Mouse (Mus musculus): ENCODE data around the gene Map3k5.

GRCm38 (mm10) chr10:20023524-20023923 is 89.3 kb downstream of the Map3k5 start:
- TF ChIP-seq CTCF (conservative IDR thresholded peaks at IDR 0.05; ENCODE audit: insufficient read depth, insufficient read length, low read depth, low read length) (no peak), POLR2A (IDR thresholded peaks at IDR 0.05; ENCODE audit: low read depth, low read length) (no peak)
